Mouse (Mus musculus) thymus, postnatal 4 days (tissue): ENCODE data around the gene Colec11.

Experiments
- DNase-seq: peaks from one replicate; pipeline ENCODE4 v3.0.0; 2021

Gene Colec11

DNA sequence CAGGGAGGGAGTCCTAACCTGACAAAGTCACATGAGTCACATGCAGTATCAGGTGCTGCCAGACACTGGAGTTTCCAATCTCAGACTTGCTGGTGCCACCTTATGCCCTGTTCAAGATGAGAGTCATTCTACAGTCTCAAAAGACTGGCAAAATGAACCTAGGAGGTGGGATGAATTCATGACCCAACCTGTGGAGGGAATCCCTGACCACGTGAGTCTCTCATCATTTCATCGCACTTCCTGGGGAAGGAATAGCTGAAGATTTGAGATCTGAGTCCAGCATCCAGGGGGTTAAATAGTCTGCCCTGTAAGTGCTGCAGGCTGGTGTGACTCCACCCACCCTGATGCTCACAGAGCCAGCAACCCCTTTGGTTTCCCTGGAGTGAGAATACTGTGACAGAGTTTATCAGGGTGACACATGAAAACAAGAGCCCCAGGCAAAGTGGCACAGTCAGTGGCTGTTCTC is 24.6 kb downstream of the Colec11 start:
- no peak for DNase-seq

DNA sequence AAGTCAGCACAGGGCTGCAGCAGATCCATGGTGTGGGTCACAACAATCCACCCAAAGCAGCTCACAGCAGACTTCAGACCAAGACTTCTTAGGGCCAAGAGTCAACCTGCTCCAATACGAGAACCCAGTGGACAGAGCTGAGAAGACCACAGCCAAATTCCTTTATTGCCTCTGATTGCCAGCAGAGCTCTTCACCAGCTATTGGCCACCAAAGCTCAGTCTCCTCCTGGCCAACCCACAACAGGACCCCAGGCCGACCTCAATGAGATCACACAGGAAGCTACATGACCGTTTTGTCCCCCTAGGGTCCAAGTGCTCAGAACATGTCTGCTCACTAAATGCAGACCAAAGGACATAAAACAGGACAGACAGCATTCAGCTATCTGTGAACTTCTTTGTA is 25.1 kb downstream of the Colec11 start:
- no peak for DNase-seq

- no peak for DNase-seq
Observed at GRCm38 (mm10) chr12:28597699-28598098, 25.5 kb downstream of the Colec11 start.

- DNase-seq = no peak
Observed at GRCm38 (mm10) chr12:28596851-28597250, 26.3 kb downstream of the Colec11 start.

DNA sequence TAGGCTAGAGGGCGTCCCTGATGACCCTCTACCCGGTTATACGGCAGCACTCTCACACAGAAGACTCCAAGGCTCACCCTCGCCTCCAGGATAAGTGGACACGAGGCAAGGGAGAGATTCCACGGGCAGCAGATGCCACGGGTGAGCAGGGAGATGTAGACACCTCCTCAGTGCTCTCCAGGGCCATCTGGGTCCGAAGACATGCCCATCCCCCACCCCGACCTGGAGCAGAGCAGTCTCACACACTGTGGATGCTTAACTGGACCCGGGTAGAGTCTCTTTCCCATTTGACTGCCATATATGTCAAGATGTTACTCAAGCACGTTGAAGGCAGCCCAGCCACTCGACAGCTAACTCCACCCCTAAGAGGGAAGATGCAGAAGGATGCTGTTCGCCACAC is 32.7 kb downstream of the Colec11 start:
- no peak for DNase-seq

DNA sequence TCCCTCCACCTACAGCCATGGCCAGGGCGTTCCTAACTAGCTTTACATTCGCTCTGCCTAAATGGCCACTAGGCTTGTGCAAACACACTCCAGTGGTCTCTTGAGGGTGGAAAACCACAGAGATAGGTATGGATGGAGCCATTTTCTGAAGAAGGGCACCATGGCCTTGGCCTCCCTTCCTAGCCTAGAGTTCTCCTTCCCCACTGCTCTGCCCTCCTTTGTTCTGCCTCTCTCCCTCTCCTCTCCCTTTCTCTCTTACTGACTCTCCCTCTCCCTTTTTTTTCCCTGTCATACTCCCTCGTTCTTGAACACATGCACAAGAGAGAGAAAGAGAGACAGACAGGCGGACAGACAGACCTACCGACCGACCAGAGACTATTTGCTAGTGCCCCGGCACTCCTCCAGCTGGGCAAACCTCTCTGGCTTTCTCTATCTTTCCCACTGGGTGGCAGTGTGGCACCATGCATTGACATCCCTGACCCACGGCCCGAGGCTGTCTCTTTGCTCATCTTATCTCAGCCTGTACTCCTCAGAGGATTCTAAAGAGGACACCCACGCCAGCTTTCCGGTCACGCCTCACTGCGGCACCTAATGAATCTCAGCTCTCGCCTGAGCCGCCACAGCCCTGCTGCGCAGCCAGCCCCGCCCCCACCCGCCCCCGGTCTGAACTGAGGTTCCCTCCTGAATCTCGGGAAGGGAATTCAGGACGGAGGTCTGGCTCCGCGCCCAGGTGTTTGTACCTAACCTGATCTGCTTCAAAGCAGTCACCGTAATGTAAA is 33.9 kb downstream of the Colec11 start:
- peak; percentile 80 for DNase-seq

DNA sequence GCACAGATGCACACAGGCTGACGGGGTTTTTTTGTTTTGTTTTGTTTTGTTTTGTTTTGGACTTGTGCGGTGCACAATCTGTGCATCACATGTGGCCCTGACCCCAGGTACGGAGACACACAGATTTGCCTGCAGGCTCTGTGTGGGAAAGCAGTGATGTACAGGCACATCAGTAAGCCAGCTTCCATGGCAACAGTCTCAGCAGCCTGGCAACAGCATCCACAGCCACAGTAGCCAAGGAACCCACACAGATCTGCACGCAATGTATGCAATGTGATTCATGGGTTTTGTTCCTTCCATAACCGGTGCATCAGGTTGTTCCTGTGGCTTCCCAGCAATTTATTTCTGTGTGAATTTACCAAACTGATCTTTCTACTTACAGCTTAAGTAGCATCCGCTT is 35.2 kb downstream of the Colec11 start:
- DNase-seq = no peak

DNA sequence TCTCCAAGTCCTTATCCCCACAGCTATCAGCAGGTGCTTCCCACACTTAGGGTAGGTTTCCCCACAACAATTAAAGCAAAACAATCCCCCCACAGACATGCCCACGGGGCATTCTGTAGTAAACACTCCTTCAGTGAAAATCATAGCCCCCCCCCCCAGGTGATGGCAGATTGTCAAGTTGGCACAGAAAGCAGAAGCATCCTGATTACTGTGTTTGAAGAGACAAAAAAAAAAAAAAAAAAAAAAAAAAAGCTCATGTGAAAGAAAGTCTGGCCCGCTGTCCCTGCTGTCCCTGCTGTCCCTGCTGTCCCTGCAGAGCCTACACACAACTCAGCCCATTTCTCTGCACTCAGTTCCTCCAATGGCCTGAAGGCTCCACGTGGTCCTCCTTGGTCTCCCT is 39.1 kb downstream of the Colec11 start:
- no peak for DNase-seq

GRCm38 (mm10) chr12:28582423-28582822 is 40.8 kb downstream of the Colec11 start, which contains the start of gene Allc:
Gene Allc, minus strand, starts transcription at chr12:28582523.
- no peak for DNase-seq

GRCm38 (mm10) chr12:28579132-28579531 is 44.0 kb downstream of the Colec11 start:
- DNase-seq = peak; percentile 61

- DNase-seq = no peak
Observed at GRCm38 (mm10) chr12:28578147-28578546, 45.0 kb downstream of the Colec11 start.

DNA sequence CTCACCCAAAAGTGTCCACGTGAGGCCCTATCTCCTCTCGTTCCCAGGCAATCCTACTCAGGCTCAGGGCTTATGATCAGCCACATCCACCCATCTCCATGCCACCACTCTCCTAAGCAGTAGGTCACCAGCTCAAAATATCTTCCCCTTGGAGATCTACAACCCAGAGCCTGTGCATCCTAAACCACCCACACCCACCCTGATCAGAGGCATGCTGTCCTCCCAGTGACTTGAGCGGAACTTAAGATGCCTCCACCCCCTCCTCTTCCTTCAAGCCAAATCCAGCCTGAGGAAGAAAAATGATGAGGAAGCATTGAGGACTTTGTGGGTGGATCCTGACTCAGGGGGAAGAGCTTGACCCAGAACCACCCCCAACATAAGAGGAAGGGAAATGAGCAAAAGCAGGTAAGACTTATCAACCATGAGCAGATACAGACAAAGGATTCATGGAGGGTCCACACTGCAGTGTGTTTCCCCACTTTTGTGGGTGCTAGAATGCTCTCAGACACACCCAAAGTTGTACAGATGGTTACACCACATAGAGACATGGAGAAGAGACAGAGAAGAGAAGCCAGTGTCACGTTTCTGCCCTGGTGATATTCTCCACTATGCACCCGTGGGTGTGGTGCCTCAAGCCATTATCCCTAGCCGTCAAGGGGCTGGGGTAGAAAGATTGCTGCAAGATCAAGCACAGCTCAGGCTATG is 47.7 kb downstream of the Colec11 start:
- no peak for DNase-seq

GRCm38 (mm10) chr12:28572241-28572640 is 50.9 kb downstream of the Colec11 start:
- DNase-seq = no peak

DNA sequence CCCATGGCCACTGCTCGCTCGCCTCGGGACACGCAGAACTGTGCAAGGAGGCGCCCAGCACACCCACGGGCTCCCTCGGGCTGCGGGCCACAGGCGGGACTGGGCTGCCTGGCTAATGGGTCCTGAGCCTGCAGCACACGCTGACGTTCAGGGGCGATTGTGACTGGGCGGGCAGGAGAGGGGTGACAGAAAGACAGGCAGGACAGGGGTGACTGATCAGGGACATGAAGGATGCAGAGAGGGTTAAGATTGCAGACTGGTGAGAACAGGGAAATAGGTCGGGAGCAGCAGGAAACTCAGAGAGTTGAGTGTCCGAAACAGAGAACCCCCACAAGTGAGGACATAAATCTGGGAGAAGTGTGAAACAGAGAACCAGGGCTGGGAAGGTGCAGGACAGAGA is 70.9 kb downstream of the Colec11 start, which contains the start of gene Dcdc2c:
Dcdc2c (minus strand) TSS at position 101 of the 400 bp plus-strand sequence.
- DNase-seq = no peak

- no peak for DNase-seq
Observed at GRCm38 (mm10) chr12:28551775-28552174, 71.4 kb downstream of the Colec11 start.

DNA sequence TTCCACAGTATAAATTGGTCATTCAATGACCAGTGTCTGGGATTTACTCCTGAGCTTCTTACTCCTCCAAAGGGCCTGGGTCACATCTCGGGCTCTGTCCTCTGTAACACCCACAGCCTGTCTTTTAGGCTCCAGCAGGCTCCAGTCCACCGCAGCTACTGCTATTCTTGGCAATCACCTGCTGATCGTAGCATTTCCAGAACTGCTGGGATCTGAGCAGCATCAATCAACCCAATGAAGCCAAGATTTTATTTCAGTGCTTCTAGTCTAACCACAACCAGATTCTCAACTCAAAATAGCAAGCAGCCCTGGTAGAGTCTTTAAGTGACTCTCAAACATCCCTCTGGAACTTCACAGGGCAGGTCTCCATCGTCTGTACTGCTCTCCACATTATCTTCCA is 74.3 kb downstream of the Colec11 start:
- DNase-seq = no peak
